Comparison of ENCODE assay signal across 9 mouse cellular contexts in genomic region chr16:29816681-29817369, GRCm38 (mm10).
DNase-seq lines count a peak whose midpoint lies in the region; ATAC-seq lines count a peak whose summit lies in the region.
"Had no signal": no experiment of that assay in that cellular context is flagged by ENCODE, and none has a peak within 500 bp of the region (broad histone marks: within the 10 kb centered on the region; RNA-seq: fewer than 3 reads in every experiment).

No protein-coding gene starts in this region.

- no peak for ATAC-seq in erythroid progenitor cell, adult 5-6 weeks (replicated peaks; ENCODE audit: low FRiP score, poor library complexity, severe bottlenecking)
- no peak for ATAC-seq in midbrain, embryonic 15.5 days (replicated peaks)

- peaks cover 8% of the 10 kb centered on the region for H3K4me1 ChIP-seq in midbrain, embryonic 15.5 days

- H3K4me2 ChIP-seq in midbrain, embryonic 15.5 days, result no peak overlapping the region
- H3K4me2 ChIP-seq: neural tube, embryonic 13.5 days had no signal

- no peak overlapping the region for H3K4me3 ChIP-seq in midbrain, embryonic 15.5 days
- H3K4me3 ChIP-seq: neural tube, embryonic 13.5 days had no signal

- H3K9ac ChIP-seq in midbrain, embryonic 15.5 days, result no peak overlapping the region
- H3K9ac ChIP-seq: neural tube, embryonic 13.5 days had no signal

- no peak overlapping the region for H3K27ac ChIP-seq in midbrain, embryonic 15.5 days
- H3K27ac ChIP-seq: neural tube, embryonic 13.5 days had no signal

- peak; percentile 53 to 84 for DNase-seq in adrenal gland, adult (ENCODE audit: inconsistent age in 2 of 2, low spot score in 1 of 2)
- DNase-seq in adrenal gland, postnatal 25 days, result no peak
- peak; percentile 38 for DNase-seq in adrenal gland, postnatal 14 days
- DNase-seq in frontal cortex, postnatal 10 days (ENCODE audit: low spot score in 2 of 2), result peak; percentile 40 to 57
- DNase-seq in layer of hippocampus, postnatal 10 days (ENCODE audit: low spot score in 2 of 2), result peak; percentile 43 to 49
- DNase-seq in right cerebral cortex, postnatal 25 days, result peak; percentile 81

- H3K36me3 ChIP-seq in midbrain, embryonic 15.5 days (replicated peaks), result no peaks in the 10 kb centered on the region
- H3K36me3 ChIP-seq: neural tube, embryonic 13.5 days had no signal

- WGBS in midbrain, embryonic 15.5 days, result 64% methylated on average over 10 of the region's 10 CpGs

- H3K9me3 ChIP-seq in midbrain, embryonic 15.5 days, result no peaks in the 10 kb centered on the region
- H3K9me3 ChIP-seq: neural tube, embryonic 13.5 days had no signal

- peaks cover 6% of the 10 kb centered on the region; the same call in 1 of the 2 replicates for H3K27me3 ChIP-seq in midbrain, embryonic 15.5 days (replicated peaks)
